Mouse (Mus musculus) megakaryocyte, embryonic 14.5 days (primary cell): Measurements from ENCODE around the gene Wwc1. TPM values are rescaled to one million over a fixed set of nuclear protein-coding genes. Genes with fewer than 3 reads are reported as not detected.

ENCODE experiments used
- H3K27me3 ChIP-seq: replicated peaks from 2 replicates; pipeline ENCODE3; 2012; ENCODE audit warnings: inconsistent platforms
- H3K36me3 ChIP-seq: replicated peaks from 2 replicates; pipeline ENCODE3; 2012; ENCODE audit warnings: low read length, inconsistent platforms, mixed read lengths
- H3K4me1 ChIP-seq: 2 replicates; pipeline ENCODE4 v1.6.1; 2012; ENCODE audit warnings: inconsistent platforms
- H3K4me3 ChIP-seq: replicated peaks from 2 replicates; pipeline ENCODE3; 2012; ENCODE audit warnings: moderate library complexity, mild to moderate bottlenecking, inconsistent platforms
- H3K9me3 ChIP-seq: 2 replicates; pipeline ENCODE4 v1.6.1; 2012; ENCODE audit warnings: inconsistent platforms
- FLI1 ChIP-seq: IDR thresholded peaks from 2 replicates; pipeline ENCODE4 v1.6.1; 2012; ENCODE audit warnings: low read length, inconsistent platforms, mixed read lengths
- GATA1 ChIP-seq: IDR thresholded peaks from 3 replicates; pipeline ENCODE4 v1.6.1; 2012; ENCODE audit warnings: mixed read lengths, low read length, inconsistent platforms, borderline replicate concordance
- polyA plus RNA-seq: library from polyadenylated mRNA; stranded (reverse); fragments of >175 nt; gene quantifications from 2 replicates; pipeline ENCODE4 v1.2.3, GENCODE M21; 2012; ENCODE audit warnings: low replicate concordance; ENCODE audit not compliant: insufficient read depth

Gene Wwc1
- polyA plus RNA-seq, 1 experiment: not detected

GRCm38 (mm10) chr11:35974632-35975450 is 5.5 kb downstream of the Wwc1 start:
- H3K36me3 ChIP-seq: no peaks in the 10 kb centered on the region
- no peak overlapping the region for H3K4me3 ChIP-seq
- H3K9me3 ChIP-seq: no peaks in the 10 kb centered on the region
- H3K27me3 ChIP-seq: peaks cover 31% of the 10 kb centered on the region
- no peak for TF ChIP-seq FLI1
- no peak for TF ChIP-seq GATA1
- 0 out of 2 replicates have a peak, but pooled peaks cover 3% of the 10 kb centered on the region for H3K4me1 ChIP-seq

GRCm38 (mm10) chr11:35973135-35973534 is 7.2 kb downstream of the Wwc1 start:
- TF ChIP-seq FLI1 (no peak), GATA1 (no peak)
- H3K9me3 ChIP-seq: no peaks in the 10 kb centered on the region
- H3K4me1 ChIP-seq: no peaks in the 10 kb centered on the region
- no peaks in the 10 kb centered on the region for H3K36me3 ChIP-seq
- H3K4me3 ChIP-seq: no peak overlapping the region
- H3K27me3 ChIP-seq: peaks cover 14% of the 10 kb centered on the region

GRCm38 (mm10) chr11:35972270-35972931 is 7.9 kb downstream of the Wwc1 start:
- Histone ChIP-seq H3K27me3 (peaks cover 8% of the 10 kb centered on the region), H3K4me3 (no peak overlapping the region), H3K4me1 (no peaks in the 10 kb centered on the region), H3K36me3 (no peaks in the 10 kb centered on the region), H3K9me3 (0 out of 2 replicates have a peak, but pooled peaks cover 3% of the 10 kb centered on the region)
- TF ChIP-seq GATA1: no peak
- no peak for TF ChIP-seq FLI1

- H3K27me3 ChIP-seq: no peaks in the 10 kb centered on the region
- H3K9me3 ChIP-seq: 0 out of 2 replicates have a peak, but pooled peaks cover 3% of the 10 kb centered on the region
- H3K4me3 ChIP-seq: no peak overlapping the region
- TF ChIP-seq GATA1: no peak
- no peak for TF ChIP-seq FLI1
- no peaks in the 10 kb centered on the region for H3K4me1 ChIP-seq
- H3K36me3 ChIP-seq: no peaks in the 10 kb centered on the region
These were observed 9.3 kb downstream of the Wwc1 start for GRCm38 (mm10) chr11:35970806-35971705.

- Histone ChIP-seq H3K27me3 (no peaks in the 10 kb centered on the region), H3K36me3 (no peaks in the 10 kb centered on the region), H3K4me1 (no peaks in the 10 kb centered on the region), H3K4me3 (no peak overlapping the region), H3K9me3 (peaks cover 12% of the 10 kb centered on the region)
- TF ChIP-seq FLI1 (no peak), GATA1 (no peak)
These were observed 12.0 kb downstream of the Wwc1 start for GRCm38 (mm10) chr11:35968291-35968690.

- no peaks in the 10 kb centered on the region for H3K4me1 ChIP-seq
- no peak overlapping the region for H3K4me3 ChIP-seq
- no peaks in the 10 kb centered on the region for H3K27me3 ChIP-seq
- peaks cover 12% of the 10 kb centered on the region for H3K9me3 ChIP-seq
- no peaks in the 10 kb centered on the region for H3K36me3 ChIP-seq
- no peak for TF ChIP-seq FLI1
- no peak for TF ChIP-seq GATA1
These were observed 16.3 kb downstream of the Wwc1 start for GRCm38 (mm10) chr11:35963981-35964549.

- Histone ChIP-seq H3K27me3 (no peaks in the 10 kb centered on the region), H3K4me1 (no peaks in the 10 kb centered on the region), H3K4me3 (no peak overlapping the region), H3K9me3 (peaks cover 12% of the 10 kb centered on the region), H3K36me3 (no peaks in the 10 kb centered on the region)
- no peak for TF ChIP-seq FLI1
- TF ChIP-seq GATA1: no peak
These were observed 16.8 kb downstream of the Wwc1 start for GRCm38 (mm10) chr11:35963554-35963953.

GRCm38 (mm10) chr11:35962431-35962830 is 17.9 kb downstream of the Wwc1 start:
- H3K27me3 ChIP-seq: no peaks in the 10 kb centered on the region
- TF ChIP-seq FLI1: no peak
- TF ChIP-seq GATA1: no peak
- H3K36me3 ChIP-seq: no peaks in the 10 kb centered on the region
- no peak overlapping the region for H3K4me3 ChIP-seq
- no peaks in the 10 kb centered on the region for H3K4me1 ChIP-seq
- peaks cover 9% of the 10 kb centered on the region for H3K9me3 ChIP-seq

- no peak overlapping the region for H3K4me3 ChIP-seq
These were observed 21.1 kb downstream of the Wwc1 start for GRCm38 (mm10) chr11:35959270-35959669.

More at GRCm38 (mm10) chr11:35959270-35959669, 21.1 kb downstream of the Wwc1 start:
- Histone ChIP-seq H3K27me3 (no peaks in the 10 kb centered on the region), H3K4me1 (no peaks in the 10 kb centered on the region), H3K9me3 (peaks cover 4% of the 10 kb centered on the region), H3K36me3 (no peaks in the 10 kb centered on the region)
- TF ChIP-seq GATA1 (no peak), FLI1 (no peak)
